Mouse (Mus musculus): Measurements from ENCODE around the gene Gm13691.
"Not testable (repeated sequence)": the region's sequence is repeated elsewhere in the genome, so short reads cannot be mapped to it uniquely, and the experiment has no call there.

Gm13691 gene

DNA sequence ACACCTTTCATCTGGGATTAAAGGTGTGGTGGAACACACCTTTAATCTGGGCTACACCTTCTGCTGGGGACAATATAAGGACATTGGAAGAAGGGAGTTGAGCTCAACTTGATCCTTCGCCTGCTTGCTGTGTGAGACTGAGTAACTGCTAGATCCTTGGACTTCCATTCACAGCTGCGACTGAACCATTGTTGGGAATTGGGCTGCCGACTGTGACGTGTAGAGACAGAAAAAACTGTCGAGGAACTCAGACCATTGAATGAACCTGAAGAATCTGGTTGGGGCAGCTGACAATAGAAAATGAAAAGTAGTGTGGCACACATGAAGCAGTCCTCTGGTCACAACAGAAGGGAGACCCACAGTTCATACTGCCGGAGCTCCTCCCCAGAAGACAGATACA, at the start of gene Gm13691:
Gene Gm13691 (plus strand): TSS at position 301 of the 400 bp plus-strand sequence.
- not testable (repeated sequence) for DNase-seq (ENCODE audit: low read depth)

DNA sequence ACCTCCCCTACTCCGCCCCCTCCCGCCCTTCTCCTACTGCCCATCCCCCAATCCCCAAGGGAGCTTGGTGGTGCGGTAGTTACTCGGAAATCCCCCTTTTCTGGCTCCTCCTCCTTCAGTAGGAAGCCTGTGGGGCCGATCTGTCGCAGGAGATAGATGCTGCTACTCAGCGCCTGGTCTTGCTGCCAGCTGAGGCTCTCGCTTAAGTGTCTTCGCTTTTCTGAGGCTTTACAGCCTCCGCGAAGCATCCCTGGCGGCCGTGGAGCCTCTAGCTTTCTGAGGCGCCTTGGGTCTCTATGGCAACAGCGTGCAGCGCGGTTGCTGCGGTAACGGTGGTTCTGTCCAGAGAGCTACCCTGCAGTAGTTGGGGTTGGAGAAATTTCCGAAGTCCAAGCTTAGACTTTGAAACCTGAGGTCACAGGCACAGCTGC, 49.4 kb upstream of the Gm13691 start, which contains the start of gene Zswim2:
Gene Zswim2 (minus strand): TSS at position 298 of the 431 bp plus-strand sequence.
- peak; percentile 45 for DNase-seq (ENCODE audit: low read depth)

DNA sequence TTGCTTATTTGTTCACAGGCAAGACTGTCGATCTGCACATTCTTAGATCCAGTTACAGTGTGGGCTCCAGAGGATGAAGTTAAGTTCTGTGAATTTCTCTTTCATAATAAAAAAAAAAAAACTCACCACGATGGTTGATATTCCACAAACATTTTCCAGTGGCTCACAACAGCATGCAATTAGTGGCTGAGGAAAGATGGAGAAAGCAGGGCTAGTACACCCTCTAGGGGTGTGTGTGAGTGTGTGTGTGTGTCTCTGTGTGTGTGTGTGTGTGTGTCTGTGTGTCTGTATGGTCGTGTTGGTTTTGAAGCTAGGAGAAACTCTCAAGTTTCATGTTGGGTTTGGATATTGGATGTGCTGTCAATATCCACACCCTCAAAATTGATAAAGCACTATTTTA, 49.0 kb upstream of the Gm13691 start:
- DNase-seq (ENCODE audit: low read depth) = no peak

DNA sequence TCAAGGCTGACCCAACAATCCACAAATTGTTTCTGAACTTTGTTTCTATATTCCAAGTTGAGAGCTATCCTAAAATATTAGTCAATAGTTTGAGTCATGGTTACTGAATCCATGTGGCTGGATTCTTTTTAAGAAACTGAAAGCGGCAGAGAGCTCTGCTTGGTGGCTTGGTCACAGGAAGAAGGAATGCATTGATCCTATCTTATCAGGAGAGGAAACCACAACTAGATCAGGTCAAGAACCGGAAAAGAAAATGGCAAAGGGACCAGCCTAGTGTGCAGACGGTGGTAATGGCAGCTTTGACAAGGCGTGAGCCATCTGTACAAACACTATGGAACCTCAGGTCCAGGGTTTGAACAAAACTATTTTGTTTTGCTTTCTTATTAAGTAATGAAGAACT, 48.6 kb upstream of the Gm13691 start:
- peak; percentile 6 for DNase-seq (ENCODE audit: low read depth)

DNA sequence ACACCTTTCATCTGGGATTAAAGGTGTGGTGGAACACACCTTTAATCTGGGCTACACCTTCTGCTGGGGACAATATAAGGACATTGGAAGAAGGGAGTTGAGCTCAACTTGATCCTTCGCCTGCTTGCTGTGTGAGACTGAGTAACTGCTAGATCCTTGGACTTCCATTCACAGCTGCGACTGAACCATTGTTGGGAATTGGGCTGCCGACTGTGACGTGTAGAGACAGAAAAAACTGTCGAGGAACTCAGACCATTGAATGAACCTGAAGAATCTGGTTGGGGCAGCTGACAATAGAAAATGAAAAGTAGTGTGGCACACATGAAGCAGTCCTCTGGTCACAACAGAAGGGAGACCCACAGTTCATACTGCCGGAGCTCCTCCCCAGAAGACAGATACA, 35.0 kb upstream of the Gm13691 start, which contains the start of gene Gm13698:
Gene Gm13698 (plus strand): TSS at position 301 of the 400 bp plus-strand sequence.
- not testable (repeated sequence) for DNase-seq (ENCODE audit: low read depth)

DNA sequence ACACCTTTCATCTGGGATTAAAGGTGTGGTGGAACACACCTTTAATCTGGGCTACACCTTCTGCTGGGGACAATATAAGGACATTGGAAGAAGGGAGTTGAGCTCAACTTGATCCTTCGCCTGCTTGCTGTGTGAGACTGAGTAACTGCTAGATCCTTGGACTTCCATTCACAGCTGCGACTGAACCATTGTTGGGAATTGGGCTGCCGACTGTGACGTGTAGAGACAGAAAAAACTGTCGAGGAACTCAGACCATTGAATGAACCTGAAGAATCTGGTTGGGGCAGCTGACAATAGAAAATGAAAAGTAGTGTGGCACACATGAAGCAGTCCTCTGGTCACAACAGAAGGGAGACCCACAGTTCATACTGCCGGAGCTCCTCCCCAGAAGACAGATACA, 29.1 kb upstream of the Gm13691 start, which contains the start of gene Gm13693:
Gene Gm13693 (plus strand): TSS at position 301 of the 400 bp plus-strand sequence.
- not testable (repeated sequence) for DNase-seq (ENCODE audit: low read depth)

DNA sequence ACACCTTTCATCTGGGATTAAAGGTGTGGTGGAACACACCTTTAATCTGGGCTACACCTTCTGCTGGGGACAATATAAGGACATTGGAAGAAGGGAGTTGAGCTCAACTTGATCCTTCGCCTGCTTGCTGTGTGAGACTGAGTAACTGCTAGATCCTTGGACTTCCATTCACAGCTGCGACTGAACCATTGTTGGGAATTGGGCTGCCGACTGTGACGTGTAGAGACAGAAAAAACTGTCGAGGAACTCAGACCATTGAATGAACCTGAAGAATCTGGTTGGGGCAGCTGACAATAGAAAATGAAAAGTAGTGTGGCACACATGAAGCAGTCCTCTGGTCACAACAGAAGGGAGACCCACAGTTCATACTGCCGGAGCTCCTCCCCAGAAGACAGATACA, 23.3 kb upstream of the Gm13691 start, which contains the start of gene Gm13695:
Gene Gm13695 (plus strand): TSS at position 301 of the 400 bp plus-strand sequence.
- DNase-seq (ENCODE audit: low read depth) = not testable (repeated sequence)

DNA sequence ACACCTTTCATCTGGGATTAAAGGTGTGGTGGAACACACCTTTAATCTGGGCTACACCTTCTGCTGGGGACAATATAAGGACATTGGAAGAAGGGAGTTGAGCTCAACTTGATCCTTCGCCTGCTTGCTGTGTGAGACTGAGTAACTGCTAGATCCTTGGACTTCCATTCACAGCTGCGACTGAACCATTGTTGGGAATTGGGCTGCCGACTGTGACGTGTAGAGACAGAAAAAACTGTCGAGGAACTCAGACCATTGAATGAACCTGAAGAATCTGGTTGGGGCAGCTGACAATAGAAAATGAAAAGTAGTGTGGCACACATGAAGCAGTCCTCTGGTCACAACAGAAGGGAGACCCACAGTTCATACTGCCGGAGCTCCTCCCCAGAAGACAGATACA, 17.5 kb upstream of the Gm13691 start, which contains the start of gene Gm13696:
Gene Gm13696 (plus strand): TSS at position 301 of the 400 bp plus-strand sequence.
- DNase-seq (ENCODE audit: low read depth) = not testable (repeated sequence)

DNA sequence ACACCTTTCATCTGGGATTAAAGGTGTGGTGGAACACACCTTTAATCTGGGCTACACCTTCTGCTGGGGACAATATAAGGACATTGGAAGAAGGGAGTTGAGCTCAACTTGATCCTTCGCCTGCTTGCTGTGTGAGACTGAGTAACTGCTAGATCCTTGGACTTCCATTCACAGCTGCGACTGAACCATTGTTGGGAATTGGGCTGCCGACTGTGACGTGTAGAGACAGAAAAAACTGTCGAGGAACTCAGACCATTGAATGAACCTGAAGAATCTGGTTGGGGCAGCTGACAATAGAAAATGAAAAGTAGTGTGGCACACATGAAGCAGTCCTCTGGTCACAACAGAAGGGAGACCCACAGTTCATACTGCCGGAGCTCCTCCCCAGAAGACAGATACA, 11.7 kb upstream of the Gm13691 start, which contains the start of gene Gm13694:
Gene Gm13694 (plus strand): TSS at position 301 of the 400 bp plus-strand sequence.
- DNase-seq (ENCODE audit: low read depth) = not testable (repeated sequence)

DNA sequence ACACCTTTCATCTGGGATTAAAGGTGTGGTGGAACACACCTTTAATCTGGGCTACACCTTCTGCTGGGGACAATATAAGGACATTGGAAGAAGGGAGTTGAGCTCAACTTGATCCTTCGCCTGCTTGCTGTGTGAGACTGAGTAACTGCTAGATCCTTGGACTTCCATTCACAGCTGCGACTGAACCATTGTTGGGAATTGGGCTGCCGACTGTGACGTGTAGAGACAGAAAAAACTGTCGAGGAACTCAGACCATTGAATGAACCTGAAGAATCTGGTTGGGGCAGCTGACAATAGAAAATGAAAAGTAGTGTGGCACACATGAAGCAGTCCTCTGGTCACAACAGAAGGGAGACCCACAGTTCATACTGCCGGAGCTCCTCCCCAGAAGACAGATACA, 5.9 kb upstream of the Gm13691 start, which contains the start of gene Gm13697:
Gene Gm13697 (plus strand): TSS at position 301 of the 400 bp plus-strand sequence.
- not testable (repeated sequence) for DNase-seq (ENCODE audit: low read depth)

DNA sequence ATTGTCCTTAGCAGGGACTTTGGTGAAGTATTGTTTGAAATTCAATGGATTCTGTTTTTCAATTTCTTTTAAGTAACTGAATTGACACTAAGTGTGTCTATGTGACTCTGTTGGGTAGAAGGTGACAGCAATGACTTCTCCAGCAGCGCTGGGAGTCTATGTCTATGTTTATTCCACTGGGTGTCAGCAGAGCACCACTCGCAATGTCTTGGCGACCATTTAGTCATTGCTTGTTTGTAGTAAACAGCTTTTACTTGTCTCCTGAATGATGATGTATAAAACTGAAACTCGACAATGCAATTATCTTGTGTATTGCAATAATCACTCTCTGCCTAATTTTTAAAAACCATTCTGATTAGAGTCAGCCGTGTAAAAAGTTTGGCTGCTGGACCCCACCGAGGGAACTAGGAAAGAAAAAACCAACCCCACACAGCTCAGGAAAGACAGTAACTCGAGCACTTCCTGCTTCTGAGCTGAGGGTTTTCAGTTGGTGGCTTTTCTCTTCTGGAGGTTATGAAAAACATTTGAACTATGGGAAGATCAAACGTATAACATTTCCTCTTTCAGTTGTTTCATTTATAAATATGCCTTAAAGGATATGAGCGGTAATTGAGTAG, 3.4 kb downstream of the Gm13691 start:
- peak; percentile 83 for DNase-seq (ENCODE audit: low read depth)

DNA sequence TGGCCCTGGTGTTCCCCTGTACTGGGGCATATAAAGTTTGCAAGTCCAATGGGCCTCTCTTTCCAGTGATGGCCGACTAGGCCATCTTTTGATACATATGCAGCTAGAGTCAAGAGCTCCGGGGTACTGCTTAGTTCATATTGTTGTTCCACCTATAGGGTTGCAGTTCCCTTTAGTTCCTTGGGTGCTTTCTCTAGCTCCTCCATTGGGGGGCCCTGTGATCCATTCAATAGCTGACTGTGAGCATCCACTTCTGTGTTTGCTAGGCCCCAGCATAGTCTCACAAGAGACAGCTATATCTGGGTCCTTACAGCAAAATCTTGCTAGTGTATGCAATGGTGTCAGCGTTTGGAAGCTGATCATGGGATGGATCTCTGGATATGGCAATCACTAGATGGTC, 4.2 kb downstream of the Gm13691 start:
- DNase-seq (ENCODE audit: low read depth) = not testable (repeated sequence)

DNA sequence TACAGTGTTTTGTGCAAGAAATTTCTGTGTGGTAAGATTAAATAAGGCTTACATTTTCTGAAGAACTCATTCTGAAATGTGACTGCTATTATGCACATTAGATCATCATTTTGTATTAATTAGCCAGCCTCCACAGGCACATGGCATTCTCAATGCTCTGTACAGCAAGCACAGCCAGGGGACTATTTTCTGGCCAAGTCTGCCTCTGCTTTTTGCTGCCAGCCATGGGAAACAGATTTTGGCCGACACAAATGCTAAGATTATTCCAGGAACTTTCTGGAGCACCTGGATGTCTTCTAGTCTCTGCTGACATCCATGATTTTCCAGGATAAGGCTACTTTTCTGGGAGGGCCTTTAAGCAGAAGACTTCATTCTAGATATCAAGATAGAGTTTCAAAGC, 18.6 kb downstream of the Gm13691 start:
- DNase-seq (ENCODE audit: low read depth) = no peak

DNA sequence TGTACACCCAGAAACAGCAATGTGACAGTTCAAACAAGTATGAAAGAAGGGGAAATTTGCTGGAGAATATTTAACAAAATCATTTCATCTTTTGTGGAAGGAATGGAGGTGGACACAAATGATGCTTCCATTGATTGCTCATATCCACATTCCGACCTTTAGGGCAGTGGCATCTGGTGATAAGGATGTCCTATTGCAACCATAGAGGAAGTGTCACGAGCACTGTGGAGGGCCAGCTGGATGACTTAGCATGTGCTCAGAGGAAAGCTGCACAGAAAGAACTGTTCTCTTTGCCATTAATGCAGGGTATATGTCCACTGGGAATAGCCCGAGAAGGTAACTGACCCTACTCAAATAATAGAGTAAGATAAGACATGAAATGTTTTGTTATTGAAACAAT, 19.5 kb downstream of the Gm13691 start:
- DNase-seq (ENCODE audit: low read depth) = no peak

DNA sequence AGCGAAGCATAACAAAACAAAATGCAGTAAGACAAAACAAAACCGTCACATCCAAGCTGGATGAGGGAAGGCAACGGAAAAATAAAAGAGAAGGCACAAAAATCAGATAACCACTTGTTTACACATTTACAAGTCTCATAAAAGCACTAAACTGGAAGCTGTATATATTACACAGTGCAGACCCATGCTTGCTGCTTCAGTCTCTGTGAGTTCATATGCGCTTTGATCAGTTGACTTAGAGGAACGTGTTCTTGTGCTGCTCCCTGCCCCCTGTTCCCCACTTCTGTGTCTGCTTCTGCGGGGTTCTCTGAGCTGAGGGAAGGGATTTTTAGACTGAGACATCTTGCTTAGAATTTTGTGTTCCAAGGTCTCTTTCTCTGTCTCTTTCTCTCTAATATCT, 24.2 kb downstream of the Gm13691 start:
- no peak for DNase-seq (ENCODE audit: low read depth)

DNA sequence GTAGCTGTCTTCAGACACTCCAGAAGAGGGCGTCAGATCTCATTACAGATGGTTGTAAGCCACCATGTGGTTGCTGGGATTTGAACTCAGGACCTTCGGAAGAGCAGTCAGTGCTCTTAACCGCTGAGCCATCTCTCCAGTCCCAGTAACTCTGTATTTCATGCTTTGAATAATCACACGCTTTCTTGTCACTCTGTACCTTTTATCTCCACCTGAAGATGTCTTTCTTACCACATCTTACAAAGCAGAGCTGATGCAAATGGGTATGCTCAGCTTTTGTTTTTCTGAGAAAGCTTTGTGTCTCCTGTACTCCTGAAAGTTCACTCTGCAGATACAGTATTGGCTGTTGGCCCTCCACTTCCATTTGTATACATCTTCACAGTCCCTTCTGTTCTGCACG, 25.9 kb downstream of the Gm13691 start:
- not testable (repeated sequence) for DNase-seq (ENCODE audit: low read depth)

DNA sequence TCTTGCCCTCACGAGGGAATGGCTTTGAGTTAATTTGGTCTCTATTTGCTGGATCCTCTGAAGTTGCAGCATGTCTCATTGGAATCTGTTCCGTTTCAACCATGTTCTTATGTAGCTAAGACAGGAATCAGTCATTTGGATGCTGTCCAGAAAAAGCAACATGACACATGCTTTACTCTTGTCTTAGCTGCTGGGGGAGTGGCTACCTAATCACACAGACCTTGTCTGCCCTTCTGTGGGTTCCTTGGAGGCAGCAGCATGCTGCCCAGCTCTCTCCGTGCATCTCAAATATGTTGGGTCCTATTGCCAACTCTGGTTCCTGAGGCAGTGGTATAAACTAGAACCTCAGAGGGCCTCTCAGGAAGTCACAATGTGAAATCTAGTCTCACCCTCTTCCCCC, 28.0 kb downstream of the Gm13691 start:
- DNase-seq (ENCODE audit: low read depth) = no peak

DNA sequence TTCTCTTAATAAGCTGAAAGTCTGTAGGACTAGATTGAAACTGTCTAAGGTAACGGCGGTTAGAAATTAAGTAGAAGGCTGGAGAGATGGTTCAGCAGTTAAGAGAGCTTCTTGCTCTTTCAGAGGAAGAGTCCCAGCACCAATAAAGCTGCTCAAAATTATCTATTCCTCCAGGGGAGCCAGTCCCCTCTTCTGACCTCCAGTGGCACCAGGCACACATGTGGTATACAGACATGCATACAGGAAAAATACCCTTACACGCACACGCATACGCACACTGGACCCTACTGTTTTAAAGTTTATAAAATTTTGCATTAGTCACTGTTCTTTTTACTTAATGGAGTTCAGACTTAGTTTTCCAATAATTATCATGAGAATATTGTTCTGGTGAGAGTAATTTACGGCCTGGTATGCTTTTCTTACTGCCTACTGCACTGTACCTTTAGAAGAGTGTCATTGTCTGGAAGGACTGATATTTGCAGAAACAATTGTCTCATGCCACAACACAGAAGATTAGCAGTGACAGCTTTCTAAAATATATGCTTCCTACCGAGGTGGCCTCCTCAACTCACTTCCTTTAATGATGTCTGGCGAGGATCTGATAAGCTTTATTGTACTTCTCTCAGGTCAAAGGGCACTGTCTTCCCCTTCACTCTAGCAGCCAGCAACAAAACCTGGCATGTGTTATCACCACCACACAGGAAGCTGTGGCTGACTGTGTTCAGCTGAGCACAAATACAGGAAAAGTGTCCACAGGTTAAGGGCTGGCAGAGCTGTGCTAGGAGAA, 29.4 kb downstream of the Gm13691 start:
- DNase-seq (ENCODE audit: low read depth) = peak; percentile 39

DNA sequence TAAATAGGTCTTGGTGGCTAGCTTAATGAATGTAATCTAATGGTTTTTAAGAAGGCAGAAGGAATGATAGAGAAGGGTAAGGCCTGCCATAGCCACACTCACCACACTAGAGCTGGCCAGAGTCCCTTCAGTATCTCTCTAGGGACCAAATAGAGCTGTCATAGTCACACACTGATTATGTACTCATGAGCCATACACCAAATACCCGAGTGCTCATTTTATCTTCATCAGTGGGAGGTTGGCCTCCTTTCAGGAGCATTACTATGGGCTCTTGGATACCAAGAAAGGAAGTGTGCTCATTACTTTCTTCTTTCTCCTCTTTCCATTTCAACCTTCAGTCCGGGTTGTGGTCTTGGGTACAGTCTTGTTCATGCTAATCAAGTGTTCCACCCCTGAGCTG, 31.6 kb downstream of the Gm13691 start:
- DNase-seq (ENCODE audit: low read depth) = no peak

DNA sequence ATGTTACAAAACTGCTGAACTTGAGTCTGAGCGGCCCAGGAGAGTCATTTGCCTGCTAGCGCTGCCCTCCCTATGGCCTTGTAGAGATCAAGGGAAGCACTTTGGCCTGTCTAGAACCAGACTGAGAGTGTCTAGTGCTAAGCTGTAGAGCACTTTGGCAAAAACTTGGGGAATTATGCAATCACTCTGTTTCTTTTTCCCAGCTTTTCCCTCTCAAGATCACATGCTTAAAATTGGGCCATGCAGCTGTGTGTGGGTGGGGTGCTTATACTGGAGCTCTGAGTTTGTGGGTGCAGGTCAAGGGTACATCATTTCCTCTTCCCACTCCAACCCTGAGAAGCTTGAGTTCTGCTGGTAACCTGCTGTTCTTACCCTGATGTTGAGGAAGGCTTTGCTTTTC, 32.6 kb downstream of the Gm13691 start:
- no peak for DNase-seq (ENCODE audit: low read depth)

DNA sequence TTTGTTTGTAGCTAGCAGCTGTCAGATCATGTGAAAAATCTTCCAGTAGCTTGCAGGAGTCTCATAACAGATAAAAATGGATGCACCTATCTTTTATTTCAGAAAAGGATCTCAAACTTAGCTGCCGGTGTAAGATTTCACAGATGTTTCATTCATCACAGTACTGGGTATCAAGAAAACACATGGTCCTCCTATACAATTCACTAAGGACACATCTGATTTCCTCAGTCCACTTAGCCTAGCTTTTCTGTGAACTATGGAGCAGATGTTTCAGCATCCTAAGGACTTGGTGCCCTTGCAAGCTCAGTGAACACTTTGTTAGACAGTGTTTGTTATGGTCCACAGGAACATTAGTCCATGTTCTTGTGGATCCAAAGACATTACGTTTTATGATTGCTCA, 33.0 kb downstream of the Gm13691 start:
- no peak for DNase-seq (ENCODE audit: low read depth)

DNA sequence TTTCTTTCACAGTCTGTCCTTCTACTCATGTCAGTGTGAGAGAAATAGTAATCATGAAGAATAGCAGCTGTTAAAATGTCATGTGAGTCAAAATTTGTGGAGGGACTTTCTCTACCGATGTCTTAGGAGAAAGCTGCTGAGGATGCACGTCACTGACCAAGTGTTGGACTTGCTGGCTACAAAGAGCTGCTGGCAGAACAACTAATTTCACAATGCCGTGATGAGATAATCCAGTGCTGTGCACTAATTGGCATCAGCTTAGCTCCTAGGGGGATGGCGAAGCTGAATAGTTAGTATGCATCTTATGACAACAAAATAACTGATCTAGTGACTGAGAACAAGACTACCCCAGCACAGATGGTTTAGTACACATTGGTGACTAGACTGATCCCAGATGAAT, 34.9 kb downstream of the Gm13691 start:
- no peak for DNase-seq (ENCODE audit: low read depth)

DNA sequence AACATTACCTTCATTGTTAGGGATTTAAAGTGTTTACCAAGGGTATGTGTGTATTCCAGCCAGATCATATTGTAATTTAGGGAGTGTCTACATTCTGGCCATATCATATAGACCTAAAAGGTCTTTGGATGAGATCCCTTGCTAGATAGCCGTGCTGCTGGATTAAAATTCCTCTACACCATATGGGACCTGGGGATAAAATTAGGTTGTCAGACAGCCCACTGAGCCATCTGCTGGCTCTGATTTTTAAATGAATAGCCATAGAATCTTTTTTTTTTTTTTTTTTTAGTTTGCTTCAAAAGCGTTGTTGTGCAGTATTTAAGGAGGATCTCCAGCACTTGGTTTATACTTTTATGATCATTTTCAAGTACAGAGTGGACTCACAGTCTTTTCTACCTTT, 42.2 kb downstream of the Gm13691 start:
- no peak for DNase-seq (ENCODE audit: low read depth)
